Mouse (Mus musculus): Measurements from ENCODE around the gene Tmem50a. TPM values are rescaled to one million over a fixed set of nuclear protein-coding genes. Genes with fewer than 3 reads are reported as not detected.
A peak's percentile ranks its signal among the peaks of the same experiment; 100 is the strongest.

Gene Tmem50a
- polyA plus RNA-seq, 1 experiment from 2014 or later, result 193 TPM

GRCm38 (mm10) chr4:134897256-134897655, 17.6 kb downstream of the Tmem50a start:
- 85% methylated on average over 6 of the region's 6 CpGs for WGBS
- DNase-seq (ENCODE audit: low spot score) (no peak), ATAC-seq (ENCODE audit: low FRiP score, low TSS enrichment) (no peak; the same call in 1 of the 2 replicates)
- no peak overlapping the region for H3K27ac ChIP-seq (replicated peaks)
- no peaks in the 10 kb centered on the region for H3K9me3 ChIP-seq (ENCODE audit: control insufficient read depth, low read length)
- H3K27me3 ChIP-seq (ENCODE audit: control insufficient read depth, insufficient read depth, low read length), result no peaks in the 10 kb centered on the region
- H3K4me2 ChIP-seq (replicated peaks; ENCODE audit: low read depth), result no peak overlapping the region
- H3K36me3 ChIP-seq (ENCODE audit: control insufficient read depth, insufficient read depth, low read length), result peaks cover 26% of the 10 kb centered on the region
- H3K4me3 ChIP-seq (ENCODE audit: low read depth, low read length), result no peak overlapping the region
- H3K4me1 ChIP-seq (replicated peaks; ENCODE audit: control insufficient read depth, insufficient read depth), result no peaks in the 10 kb centered on the region
- no peak for TF ChIP-seq EP300 (optimal IDR thresholded peaks at IDR 0.05)
- no peak for TF ChIP-seq CTCF (IDR thresholded peaks at IDR 0.05; ENCODE audit: low read depth)
- H3K9ac ChIP-seq (ENCODE audit: low read length), result no peak overlapping the region

- TF ChIP-seq CTCF (IDR thresholded peaks at IDR 0.05; ENCODE audit: low read depth) (no peak; the same call in 1 of the 2 replicates), EP300 (optimal IDR thresholded peaks at IDR 0.05) (no peak)
- H3K27ac ChIP-seq (replicated peaks), result no peak overlapping the region
- peaks cover 5% of the 10 kb centered on the region for H3K36me3 ChIP-seq (ENCODE audit: control insufficient read depth, insufficient read depth, low read length)
- H3K27me3 ChIP-seq (ENCODE audit: control insufficient read depth, insufficient read depth, low read length), result no peaks in the 10 kb centered on the region
- no peak overlapping the region for H3K9ac ChIP-seq (ENCODE audit: low read length)
- H3K4me1 ChIP-seq (replicated peaks; ENCODE audit: control insufficient read depth, insufficient read depth), result no peaks in the 10 kb centered on the region
- DNase-seq (ENCODE audit: low spot score) (no peak), ATAC-seq (ENCODE audit: low FRiP score, low TSS enrichment) (no peak)
- no peak overlapping the region for H3K4me3 ChIP-seq (ENCODE audit: low read depth, low read length)
- no peaks in the 10 kb centered on the region for H3K9me3 ChIP-seq (ENCODE audit: control insufficient read depth, low read length)
- no peak overlapping the region for H3K4me2 ChIP-seq (replicated peaks; ENCODE audit: low read depth)
- 78% methylated on average over 6 of the region's 6 CpGs for WGBS
Observed at GRCm38 (mm10) chr4:134892096-134892495, 22.7 kb downstream of the Tmem50a start.

DNA sequence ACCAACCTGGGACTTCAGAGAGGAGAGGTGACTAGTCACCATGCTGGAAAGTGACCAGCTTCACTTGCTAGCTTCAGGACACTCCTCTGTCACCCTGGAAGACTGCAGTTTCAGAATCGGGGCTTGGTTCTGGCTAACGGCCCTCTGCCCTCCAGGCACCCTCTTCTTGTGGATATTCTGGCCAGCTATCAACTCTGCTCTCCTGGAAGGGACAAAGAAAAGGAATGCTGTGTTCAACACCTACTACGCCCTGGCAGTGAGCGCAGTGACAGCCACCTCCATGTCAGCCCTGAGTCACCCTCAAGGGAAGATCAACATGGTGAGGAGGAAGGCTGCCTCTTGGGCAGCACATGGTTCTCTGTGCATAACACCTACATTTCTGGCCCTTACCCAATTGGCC, 30.5 kb downstream of the Tmem50a start:
- Histone ChIP-seq H3K9me3 (ENCODE audit: control insufficient read depth, low read length) (no peaks in the 10 kb centered on the region), H3K4me1 (replicated peaks; ENCODE audit: control insufficient read depth, insufficient read depth) (0 out of 2 replicates have a peak, but pooled peaks cover 3% of the 10 kb centered on the region), H3K36me3 (ENCODE audit: control insufficient read depth, insufficient read depth, low read length) (no peaks in the 10 kb centered on the region), H3K27ac (replicated peaks) (no peak overlapping the region), H3K4me3 (ENCODE audit: low read depth, low read length) (no peak overlapping the region), H3K9ac (ENCODE audit: low read length) (no peak overlapping the region), H3K4me2 (replicated peaks; ENCODE audit: low read depth) (no peak overlapping the region), H3K27me3 (ENCODE audit: control insufficient read depth, insufficient read depth, low read length) (no peaks in the 10 kb centered on the region)
- ATAC-seq (ENCODE audit: low FRiP score, low TSS enrichment) (no peak), DNase-seq (ENCODE audit: low spot score) (no peak)
- TF ChIP-seq EP300 (optimal IDR thresholded peaks at IDR 0.05) (no peak), CTCF (IDR thresholded peaks at IDR 0.05; ENCODE audit: low read depth) (no peak)
- WGBS, result 95% methylated on average over 4 of the region's 4 CpGs

- Histone ChIP-seq H3K27me3 (ENCODE audit: control insufficient read depth, insufficient read depth, low read length) (no peaks in the 10 kb centered on the region), H3K27ac (replicated peaks) (no peak overlapping the region), H3K9ac (ENCODE audit: low read length) (no peak overlapping the region), H3K4me2 (replicated peaks; ENCODE audit: low read depth) (no peak overlapping the region), H3K36me3 (ENCODE audit: control insufficient read depth, insufficient read depth, low read length) (no peaks in the 10 kb centered on the region), H3K9me3 (ENCODE audit: control insufficient read depth, low read length) (no peaks in the 10 kb centered on the region), H3K4me1 (replicated peaks; ENCODE audit: control insufficient read depth, insufficient read depth) (0 out of 2 replicates have a peak, but pooled peaks cover 3% of the 10 kb centered on the region), H3K4me3 (ENCODE audit: low read depth, low read length) (no peak overlapping the region)
- 80% methylated on average over 10 of the region's 10 CpGs for WGBS
- no peak for ATAC-seq (ENCODE audit: low FRiP score, low TSS enrichment)
- TF ChIP-seq CTCF (IDR thresholded peaks at IDR 0.05; ENCODE audit: low read depth), result no peak
- no peak for DNase-seq (ENCODE audit: low spot score)
Observed at GRCm38 (mm10) chr4:134883808-134884207, 31.0 kb downstream of the Tmem50a start.

DNA sequence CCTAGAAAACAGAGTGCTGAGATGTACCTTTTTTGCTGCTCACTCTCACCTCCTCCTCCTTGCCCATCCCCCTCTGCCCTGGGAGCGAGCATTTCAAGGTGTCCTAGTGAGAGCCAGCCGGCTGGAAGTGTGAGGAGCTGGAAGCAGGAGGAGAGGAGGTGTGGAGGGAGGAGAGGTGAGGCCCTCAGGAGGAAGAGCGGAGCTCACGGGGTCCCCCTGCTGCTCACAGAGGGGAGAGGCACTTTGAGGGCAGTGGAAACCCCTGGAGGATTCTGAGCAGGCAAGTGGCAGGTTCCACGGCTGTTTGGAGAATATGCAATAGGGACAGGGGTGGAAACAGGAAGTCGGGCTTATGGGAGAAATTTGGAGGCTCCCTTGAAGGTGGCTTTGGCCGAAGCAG, 31.6 kb downstream of the Tmem50a start:
- peak; percentile 49; the same call in 1 of the 2 replicates for ATAC-seq (ENCODE audit: low FRiP score, low TSS enrichment)
- Histone ChIP-seq H3K4me1 (replicated peaks; ENCODE audit: control insufficient read depth, insufficient read depth) (0 out of 2 replicates have a peak, but pooled peaks cover 3% of the 10 kb centered on the region), H3K36me3 (ENCODE audit: control insufficient read depth, insufficient read depth, low read length) (no peaks in the 10 kb centered on the region), H3K4me2 (replicated peaks; ENCODE audit: low read depth) (no peak overlapping the region), H3K27me3 (ENCODE audit: control insufficient read depth, insufficient read depth, low read length) (no peaks in the 10 kb centered on the region), H3K27ac (replicated peaks) (no peak overlapping the region), H3K9me3 (ENCODE audit: control insufficient read depth, low read length) (no peaks in the 10 kb centered on the region), H3K4me3 (ENCODE audit: low read depth, low read length) (no peak overlapping the region), H3K9ac (ENCODE audit: low read length) (no peak overlapping the region)
- WGBS, result 24% methylated on average over 7 of the region's 7 CpGs
- TF ChIP-seq CTCF (IDR thresholded peaks at IDR 0.05; ENCODE audit: low read depth) (peak; percentile 81), EP300 (optimal IDR thresholded peaks at IDR 0.05) (no peak)
- peak; percentile 60 for DNase-seq (ENCODE audit: low spot score)

DNA sequence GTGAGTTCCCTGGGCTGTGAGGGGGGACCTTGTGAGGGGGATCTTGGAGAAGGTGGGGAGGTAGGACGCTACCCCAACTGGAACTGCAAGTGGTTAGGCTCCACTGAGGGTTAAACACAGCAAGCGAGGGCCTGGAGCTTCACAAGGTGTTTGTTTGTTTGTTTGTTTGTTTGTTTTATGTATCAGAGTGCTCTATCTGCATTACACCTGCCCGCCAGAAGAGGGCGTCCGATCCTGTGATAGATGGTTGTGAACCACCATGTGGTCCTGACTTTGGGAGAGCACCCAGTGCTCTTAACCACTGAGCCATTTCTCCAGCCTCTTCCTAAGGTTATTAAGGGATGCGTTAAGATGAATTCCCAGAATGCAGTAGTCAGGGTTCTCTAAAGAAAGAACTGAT, 34.8 kb downstream of the Tmem50a start:
- DNase-seq (ENCODE audit: low spot score), result no peak
- no peaks in the 10 kb centered on the region for H3K36me3 ChIP-seq (ENCODE audit: control insufficient read depth, insufficient read depth, low read length)
- H3K27ac ChIP-seq (replicated peaks), result no peak overlapping the region
- no peak overlapping the region for H3K9ac ChIP-seq (ENCODE audit: low read length)
- no peak for ATAC-seq (ENCODE audit: low FRiP score, low TSS enrichment)
- H3K4me3 ChIP-seq (ENCODE audit: low read depth, low read length), result no peak overlapping the region
- 34% methylated on average over 6 of the region's 6 CpGs for WGBS
- H3K27me3 ChIP-seq (ENCODE audit: control insufficient read depth, insufficient read depth, low read length), result no peaks in the 10 kb centered on the region
- no peak for TF ChIP-seq EP300 (optimal IDR thresholded peaks at IDR 0.05)
- TF ChIP-seq CTCF (IDR thresholded peaks at IDR 0.05; ENCODE audit: low read depth), result peak; percentile 58
- 0 out of 2 replicates have a peak, but pooled peaks cover 3% of the 10 kb centered on the region for H3K4me1 ChIP-seq (replicated peaks; ENCODE audit: control insufficient read depth, insufficient read depth)
- H3K9me3 ChIP-seq (ENCODE audit: control insufficient read depth, low read length), result no peaks in the 10 kb centered on the region
- peak overlapping the region; percentile 54 for H3K4me2 ChIP-seq (replicated peaks; ENCODE audit: low read depth)

Data from stomach, postnatal 0 days (tissue).